Mouse (Mus musculus): ENCODE results near the gene Gnb4.

The Gnb4 gene

DNA sequence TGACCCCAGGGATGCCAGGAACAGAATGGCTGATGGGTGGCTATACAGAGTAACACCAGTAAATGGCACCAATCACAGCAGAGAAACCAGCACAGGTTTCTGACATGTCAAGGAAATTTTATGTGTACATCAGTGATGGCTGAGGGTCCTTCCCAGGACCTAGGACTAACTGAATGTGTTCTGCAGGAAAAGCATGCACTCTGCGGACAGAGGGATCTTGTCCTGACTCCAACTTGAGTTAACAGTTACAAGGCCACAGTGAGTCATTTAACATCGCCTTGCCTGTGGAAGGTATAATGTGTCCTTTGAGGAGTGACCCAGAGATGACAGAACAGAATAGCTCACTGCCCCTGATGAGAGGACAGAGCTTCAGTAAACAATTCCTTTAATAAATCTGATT, 1.6 kb downstream of the Gnb4 start:
- no peak for DNase-seq (ENCODE audit: low read depth, low spot score)

DNA sequence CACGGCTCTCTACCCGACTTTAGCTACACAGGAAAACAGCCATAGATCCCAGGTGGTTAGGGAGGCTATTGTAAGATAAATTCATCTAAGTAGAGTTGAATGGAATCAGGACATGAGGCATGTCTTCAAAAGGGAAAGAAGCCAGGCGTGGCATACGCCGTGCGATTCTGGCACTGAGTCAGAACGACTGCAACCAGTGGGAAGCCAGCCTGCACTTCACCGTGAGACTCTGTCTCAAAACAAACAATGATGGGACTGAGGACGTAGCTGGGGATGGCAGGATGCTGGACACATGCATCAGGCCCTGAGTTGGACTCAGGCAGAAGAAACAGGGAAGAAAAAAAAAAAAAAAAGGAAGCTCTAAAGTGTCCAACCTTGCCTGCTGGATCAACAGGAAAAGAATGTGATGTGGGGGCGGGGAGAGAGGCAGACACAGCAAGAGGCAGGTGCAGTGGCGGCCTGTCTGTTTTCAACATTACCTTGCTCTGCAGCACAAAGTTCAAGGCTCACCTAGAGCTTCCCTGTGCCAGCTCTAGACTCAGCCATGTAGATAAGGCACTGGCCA, 4.7 kb downstream of the Gnb4 start:
- DNase-seq (ENCODE audit: low read depth, low spot score) = no peak

DNA sequence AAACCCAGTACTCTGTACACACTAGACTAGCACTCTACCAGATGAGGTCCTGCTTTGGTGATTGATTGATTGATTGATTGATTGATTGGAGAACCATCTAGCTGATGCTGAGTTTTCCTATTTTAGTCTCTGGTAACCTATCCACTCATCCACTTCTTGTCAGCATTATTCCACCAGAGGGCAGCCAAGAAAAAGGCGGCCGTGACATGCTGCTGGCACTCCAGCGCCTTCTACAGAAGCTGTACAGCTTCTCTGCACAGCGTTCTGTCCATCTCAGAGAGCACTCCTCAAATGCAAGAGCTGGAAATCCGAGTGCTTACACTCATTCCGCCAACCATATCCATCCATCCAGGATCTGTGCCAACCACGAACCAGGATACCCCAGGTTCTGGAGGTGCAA, 5.8 kb downstream of the Gnb4 start:
- DNase-seq (ENCODE audit: low read depth, low spot score) = peak; percentile 39

DNA sequence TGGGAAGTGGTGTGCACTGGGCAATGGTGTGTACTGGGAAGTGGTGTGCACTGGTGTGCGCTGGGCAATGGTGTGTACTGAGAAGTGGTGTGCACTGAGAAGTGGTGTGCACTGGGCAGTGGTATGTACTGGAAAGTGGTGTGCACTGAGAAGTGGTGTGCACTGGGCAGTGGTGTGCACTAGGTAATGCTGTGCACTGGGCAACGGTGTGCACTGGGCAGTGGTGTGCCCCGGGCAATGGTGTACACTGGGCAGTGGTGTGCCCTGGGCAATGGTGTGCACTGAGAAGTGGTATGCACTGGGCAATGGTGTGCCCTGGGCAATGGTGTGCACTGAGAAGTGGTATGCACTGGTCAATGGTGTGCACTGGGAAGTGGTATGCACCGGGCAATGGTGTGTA, 7.2 kb downstream of the Gnb4 start:
- DNase-seq (ENCODE audit: low read depth, low spot score) = no peak

DNA sequence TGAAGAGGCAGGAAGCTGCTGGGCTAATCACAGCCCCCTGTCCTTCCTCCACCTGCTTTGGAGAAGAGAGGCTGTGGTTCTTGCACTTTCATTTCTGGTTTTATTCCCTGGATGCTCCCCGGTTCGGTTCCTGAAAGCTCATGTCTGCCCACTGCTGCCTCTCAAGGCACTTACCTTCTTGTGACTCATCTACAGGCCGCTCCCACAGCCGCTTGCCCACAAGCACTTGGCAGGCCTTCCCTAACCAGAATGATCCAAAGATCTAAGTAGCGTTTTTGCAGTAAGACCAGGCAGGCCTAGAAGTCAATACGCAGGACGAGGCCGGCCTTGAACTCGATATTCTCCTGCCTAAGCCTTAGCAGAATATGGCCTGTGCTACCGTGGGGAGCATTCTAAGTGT, 15.3 kb downstream of the Gnb4 start:
- no peak for DNase-seq (ENCODE audit: low read depth, low spot score)

DNA sequence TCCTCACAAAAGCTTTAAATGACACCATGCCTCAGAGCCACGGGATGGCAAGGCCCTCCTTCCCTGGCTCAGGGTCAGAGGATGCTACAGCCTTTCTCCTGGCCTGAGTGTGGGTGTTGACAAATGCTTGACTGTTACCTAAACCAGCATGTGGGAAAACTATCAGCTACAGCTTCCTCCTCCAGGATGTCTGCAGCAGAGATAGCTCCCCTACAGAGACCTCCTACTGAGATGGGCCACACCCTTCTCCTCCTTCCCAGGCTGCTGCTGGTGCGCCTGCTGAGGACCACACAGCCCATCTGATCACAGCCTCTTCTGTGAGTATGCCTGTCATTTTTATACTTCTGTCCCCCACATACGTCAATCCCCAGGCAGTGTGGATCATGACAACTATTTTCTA, 17.1 kb downstream of the Gnb4 start:
- DNase-seq (ENCODE audit: low read depth, low spot score) = peak; percentile 40

DNA sequence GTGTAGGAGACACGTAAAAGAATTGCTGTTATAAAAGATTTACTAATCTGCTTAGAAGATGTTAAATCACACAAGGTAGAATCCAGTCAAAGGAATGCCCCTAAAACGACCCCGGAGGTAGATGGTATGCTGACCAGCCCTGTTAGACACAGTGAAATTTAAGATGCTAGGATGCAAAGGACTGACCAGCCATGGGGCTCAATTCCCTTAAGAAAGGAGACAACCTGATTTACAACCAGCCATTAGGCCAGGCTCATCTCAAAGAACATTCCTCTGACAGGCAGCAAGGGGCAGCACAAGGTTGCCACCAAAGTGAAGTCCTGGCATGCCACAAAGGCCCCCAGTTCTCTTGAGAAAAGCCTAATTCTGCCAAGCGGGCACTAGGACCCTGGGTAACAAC, 21.3 kb downstream of the Gnb4 start:
- no peak for DNase-seq (ENCODE audit: low read depth, low spot score)

DNA sequence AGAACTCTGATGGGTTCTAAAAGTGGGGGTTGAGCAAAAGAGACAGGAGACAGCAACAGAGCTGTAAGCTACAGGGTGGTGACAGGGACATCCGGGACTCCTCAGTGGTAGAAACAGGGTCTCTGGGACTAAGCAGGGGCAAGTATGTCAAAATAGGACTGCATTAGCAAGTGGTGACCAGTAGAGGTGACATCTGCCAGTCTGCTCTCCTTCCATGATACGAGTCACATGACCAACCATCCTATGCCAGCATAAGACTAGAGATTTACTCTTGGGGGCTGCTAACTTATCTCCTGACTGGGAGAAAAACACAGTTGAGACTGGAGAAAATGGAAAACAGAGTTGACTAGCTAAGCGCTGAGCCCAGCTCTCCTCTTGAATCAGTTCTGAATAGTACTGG, 30.1 kb downstream of the Gnb4 start:
- DNase-seq (ENCODE audit: low read depth, low spot score) = peak; percentile 36

DNA sequence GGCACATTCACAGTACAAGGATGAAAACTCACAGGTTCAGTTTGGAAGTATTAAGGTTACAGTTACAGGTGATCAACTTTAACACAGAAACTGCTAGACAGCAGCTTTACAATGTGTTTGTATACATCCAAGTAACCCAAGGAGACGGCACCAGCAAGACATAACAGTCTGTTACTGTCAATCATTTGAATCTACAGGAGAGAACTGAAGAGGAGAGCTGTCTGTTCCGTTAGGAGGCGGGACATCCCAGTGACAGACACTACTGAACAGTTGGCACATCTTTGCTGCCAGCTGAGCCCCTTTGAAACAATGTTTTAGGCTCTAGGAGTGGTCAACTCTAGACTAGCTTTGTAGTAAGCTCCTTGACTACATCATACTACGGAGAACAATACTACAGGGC, 32.9 kb downstream of the Gnb4 start:
- no peak for DNase-seq (ENCODE audit: low read depth, low spot score)

DNA sequence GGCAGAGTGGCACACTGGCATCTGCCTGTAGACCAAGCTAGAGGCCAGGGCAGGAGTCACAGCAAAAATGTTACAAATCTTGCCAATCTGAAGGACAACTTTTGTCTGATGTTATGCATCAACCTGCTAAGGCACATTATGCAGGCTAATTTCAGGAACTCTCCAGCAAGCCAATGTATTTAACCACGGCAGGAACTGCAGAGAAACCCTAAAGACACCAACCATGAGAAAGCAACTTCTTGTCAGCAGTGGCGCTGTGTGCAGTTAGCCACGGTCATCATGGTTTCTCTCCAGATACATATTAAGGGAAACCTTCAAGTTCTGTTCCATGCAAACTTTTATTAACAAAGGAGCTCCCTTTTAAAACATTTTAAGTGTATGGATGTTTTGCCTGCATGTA, 34.5 kb downstream of the Gnb4 start:
- no peak for DNase-seq (ENCODE audit: low read depth, low spot score)

DNA sequence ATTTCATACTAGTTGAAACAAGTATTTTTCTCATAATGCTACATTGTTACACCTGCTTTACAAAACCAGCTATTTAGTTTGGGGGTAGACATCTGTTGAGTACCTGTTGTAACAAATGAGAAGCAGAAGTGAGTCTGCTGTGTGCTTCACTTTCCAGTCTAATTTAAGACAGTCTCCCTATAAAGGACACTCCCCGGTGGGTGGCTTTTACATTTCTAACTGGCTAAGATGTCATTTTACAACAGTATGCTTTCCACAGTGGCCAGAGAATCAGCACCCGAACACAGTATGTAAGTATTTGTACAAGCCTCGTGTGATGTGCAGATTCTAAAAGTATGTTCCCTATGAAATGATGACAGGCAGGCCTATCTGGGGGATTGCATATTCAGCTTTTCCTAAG, 35.6 kb downstream of the Gnb4 start:
- DNase-seq (ENCODE audit: low read depth, low spot score) = no peak

DNA sequence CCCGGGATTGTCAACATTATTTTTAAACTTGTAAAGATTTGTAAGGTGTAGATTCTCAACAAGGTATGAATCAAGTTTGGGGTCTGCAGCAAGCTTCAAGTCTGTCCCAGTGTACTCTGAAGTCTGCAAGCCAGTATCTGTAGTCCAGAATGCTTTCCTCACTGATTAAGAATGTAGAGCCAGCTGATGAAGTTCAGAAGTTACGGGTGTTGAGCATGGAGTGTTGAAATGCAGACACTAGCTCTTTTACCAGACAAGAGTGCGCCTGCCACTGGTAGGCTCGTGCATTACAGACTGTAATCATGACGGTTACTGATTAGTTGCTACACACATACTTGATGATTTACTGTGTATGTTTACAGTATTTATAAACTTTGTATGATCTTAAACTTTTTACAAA, 37.6 kb downstream of the Gnb4 start:
- DNase-seq (ENCODE audit: low read depth, low spot score) = no peak

DNA sequence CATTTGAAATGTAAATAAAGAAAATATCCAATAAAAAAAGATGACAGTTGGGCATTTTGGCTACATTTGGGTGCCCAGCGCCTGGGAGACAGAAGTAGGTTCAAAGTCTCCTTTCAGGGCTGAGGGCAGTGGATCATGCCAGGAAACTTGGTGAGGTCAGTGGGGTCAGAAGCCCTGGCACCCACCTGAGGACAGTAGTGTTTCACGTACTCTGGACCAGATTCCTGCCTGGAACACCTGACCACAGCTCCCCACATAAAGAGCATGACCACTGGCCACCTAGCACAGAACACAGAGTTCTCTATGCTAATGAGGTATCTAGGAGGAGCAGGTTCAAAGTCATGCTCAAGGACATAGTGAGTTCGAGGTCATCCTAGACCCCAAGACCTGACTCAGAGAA, 41.2 kb downstream of the Gnb4 start:
- no peak for DNase-seq (ENCODE audit: low read depth, low spot score)

DNA sequence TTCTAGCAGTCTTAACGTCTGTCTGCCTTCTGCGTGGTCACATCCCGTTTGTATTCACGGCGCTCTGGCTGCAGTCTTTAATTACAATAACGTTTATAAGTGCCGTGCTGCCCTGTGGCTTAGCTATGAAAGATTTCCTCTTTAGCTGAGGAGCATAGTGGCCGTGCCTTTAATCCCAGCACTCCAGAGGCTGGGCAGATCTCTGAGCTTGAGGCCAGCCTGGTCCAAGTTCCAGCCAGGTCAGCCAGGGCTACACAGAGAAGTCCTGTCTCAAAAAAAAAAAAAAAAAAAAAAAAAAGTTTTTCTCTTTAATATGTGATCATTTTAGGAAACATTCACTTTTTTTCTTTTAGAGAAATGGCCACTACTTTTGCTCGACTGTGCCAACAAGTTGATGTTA, 42.5 kb downstream of the Gnb4 start:
- DNase-seq (ENCODE audit: low read depth, low spot score) = no peak

DNA sequence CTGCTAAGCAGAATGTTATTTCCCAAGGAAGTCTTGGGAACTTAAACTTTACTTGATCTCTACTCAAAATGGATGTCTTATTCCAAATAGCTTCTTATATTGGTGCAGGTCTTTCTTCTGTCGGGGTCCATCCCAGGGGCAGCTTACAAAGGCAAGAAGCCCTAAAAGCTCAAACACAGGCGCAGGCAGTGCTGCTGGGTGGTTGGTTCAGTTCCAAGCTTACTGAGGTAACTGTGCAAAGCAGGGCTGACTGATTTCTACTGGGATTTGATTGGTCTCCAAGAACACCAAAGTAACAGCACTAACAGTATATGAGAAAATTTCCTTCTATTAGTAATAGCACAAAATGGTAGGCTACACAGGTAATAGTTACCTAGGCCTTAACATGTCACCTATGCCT, 43.3 kb downstream of the Gnb4 start:
- DNase-seq (ENCODE audit: low read depth, low spot score) = no peak

DNA sequence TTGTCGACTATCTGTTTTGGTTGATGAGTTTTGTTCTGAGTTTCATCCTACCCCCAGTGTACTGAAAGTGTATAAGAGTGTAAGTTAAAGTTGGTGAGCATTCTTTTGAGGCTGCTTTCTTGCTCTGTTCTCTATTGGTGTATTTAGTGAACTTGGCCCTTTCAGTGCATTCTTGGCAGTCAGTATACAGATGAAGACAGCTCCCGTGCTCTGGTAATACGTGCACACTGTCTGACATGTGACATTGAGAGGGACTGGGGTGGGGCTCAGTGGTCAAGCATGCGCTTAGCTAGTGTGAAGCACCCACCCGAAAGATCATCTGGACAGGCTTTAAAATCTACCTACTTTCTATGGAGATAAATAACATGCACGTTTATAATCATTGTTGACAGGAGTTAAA, 53.0 kb downstream of the Gnb4 start:
- no peak for DNase-seq (ENCODE audit: low read depth, low spot score)

DNA sequence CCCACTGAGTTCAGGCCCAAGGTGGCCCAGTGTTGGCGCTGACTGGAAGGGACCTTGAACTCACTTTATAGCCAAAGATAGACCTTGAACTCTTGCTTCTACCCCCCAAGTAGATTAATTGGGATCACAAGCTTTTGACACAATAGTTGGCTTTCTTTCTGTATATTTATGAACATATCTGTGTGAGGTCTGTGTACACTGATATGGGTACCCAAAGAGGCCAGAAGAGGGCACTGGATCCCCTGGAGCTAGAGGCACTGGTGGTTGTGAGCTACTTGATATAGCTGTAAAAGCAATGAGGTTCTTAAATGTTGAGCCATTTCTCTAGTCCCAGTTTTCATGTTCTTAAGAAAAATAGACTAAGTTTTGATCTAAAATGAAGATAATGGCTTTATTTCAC, 63.3 kb downstream of the Gnb4 start:
- peak; percentile 30 for DNase-seq (ENCODE audit: low read depth, low spot score)

DNA sequence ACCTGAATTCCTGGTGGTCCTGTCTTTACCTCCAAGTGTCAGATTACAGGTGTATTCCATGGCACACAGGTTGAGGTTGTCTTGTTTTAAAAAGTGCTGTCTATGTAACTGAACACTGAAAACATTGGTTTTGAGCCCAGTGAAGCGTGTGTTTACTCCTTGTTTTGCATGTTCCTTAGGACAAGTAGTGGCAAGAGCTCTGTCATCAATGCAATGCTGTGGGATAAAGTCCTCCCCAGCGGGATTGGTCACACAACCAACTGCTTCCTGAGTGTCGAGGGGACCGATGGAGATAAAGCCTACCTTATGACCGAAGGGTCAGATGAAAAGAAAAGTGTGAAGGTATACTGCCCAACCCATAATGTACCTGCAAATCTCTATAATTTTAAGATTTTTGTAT, 78.3 kb downstream of the Gnb4 start:
- no peak for DNase-seq (ENCODE audit: low read depth, low spot score)

DNA sequence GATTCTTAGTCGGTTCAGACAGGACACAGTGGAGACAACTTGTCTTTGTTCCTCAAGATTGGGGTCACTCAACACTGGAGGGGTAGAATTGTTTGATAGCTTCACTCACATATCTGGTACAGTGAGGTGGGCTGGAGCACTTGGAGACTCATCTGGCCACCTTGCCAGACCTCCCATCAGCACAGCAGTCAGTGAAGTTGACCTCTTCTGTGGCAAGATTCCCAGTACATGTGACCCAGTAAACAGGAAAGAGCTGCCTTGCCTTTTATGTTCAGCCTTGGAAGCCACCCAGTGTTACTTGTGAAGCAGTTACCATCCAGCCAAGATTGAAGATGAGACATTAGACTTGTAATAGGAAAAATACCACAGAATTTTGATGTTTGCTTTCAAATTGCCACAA, 78.8 kb downstream of the Gnb4 start:
- no peak for DNase-seq (ENCODE audit: low read depth, low spot score)

DNA sequence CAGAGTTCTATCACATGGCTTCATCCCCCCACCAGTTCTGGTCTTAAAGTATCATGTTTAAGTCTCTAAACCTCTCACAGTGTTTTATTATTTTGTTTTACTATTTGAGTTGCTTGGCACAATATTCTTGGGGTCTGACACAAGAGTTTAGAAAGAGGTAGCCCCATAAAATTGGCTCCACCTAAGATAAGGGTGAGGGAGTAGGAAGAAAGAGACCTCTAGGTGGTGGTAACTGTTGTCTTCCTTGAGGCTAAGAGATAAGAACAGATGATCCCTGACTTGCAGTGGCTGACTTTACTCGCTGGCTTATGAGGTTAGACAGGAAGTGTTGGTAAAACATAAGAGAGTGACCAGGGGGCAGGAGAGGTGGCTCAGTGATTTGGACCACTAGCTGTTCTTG, 80.7 kb downstream of the Gnb4 start:
- no peak for DNase-seq (ENCODE audit: low read depth, low spot score)

All from ES-CJ7 (cell line).